Mouse (Mus musculus) monocyte, adult 5-6 weeks (primary cell): ENCODE measurements around the gene Rap1gds1. TPM values are rescaled to one million over a fixed set of nuclear protein-coding genes. Genes with fewer than 3 reads are reported as not detected.

Experiments
- ATAC-seq: fragments of 153-309, 156-312 bp; replicated peaks from 2 replicates; pipeline ENCODE4 v1.8.0; 2017; ENCODE audit warnings: mild to moderate bottlenecking; ENCODE audit not compliant: low TSS enrichment, insufficient number of reproducible peaks, severe bottlenecking, poor library complexity, low FRiP score
- total RNA-seq: library from RNA; stranded (forward); fragments of 200-1000, 200-491, 200-594 nt; gene quantifications from 3 replicates; pipeline ENCODE4 v1.2.3, GENCODE M21; 2017

Rap1gds1 gene
- total RNA-seq, 1 experiment from 2014 or later: 58.3 TPM

DNA sequence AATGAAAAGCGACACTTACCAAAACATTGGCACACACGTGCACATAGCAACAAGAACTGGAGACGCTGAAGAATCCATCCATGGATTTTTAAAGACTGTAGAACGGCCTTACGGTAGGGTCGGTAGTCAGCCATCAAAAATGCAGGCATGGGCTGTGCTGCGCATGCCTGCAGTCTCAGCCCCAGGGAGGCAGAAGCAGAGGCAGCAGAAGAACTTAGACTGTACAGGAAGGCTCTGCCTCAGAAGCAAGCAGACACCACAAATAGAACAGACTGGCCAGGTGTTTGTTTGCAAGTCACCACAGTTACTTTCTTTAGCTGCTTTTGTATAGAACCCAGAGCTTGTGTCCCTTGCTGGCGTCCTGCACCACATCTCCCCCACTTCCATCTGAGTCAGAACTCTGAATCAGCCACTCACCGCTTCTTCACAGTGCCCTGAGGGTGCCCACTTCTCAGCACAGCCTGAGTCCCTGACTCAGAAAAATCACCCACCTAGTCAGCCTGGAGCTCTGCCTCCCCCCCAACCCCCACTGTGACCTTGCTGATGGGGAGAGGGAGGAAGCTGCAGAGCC, 174.3 kb downstream of the Rap1gds1 start:
- no peak for ATAC-seq

DNA sequence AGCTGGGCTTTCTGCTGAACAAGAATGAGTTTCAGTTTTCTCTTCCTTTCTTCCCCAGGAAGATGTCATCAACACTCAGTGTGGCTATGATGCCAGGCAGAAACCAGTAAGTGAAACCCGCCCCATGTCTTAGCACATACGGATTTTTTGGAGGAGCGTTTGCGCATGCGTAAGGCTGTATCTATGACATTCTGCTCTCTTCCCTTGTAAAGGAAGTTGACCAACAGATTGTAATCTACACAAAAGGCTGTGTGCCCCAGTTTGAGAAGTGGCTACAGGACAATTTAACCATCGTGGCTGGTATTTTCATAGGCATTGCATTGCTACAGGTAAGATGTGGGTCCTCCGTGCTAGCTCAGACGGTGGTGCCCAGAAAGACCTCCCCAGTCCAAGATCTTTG, 176.9 kb downstream of the Rap1gds1 start:
- no peak for ATAC-seq

DNA sequence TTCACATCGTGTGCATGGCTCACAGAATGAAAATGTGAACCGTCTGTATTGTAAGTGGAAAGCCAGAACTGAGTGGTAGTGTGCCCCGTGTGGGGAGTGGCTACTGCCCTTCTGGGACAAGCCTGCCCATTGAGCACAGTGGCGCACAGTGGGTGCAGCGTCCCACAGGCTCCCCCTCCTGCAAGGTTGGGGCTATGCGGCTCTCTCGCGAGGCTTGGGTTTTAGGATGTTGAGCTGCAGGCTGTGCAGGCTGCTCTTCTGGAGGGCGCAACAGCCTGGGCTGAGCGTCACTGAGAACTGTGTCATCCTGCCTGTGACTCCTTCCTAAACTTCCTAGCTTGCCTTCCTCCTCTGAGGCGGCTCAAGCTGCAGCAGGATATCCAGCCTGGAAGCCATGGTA, 177.5 kb downstream of the Rap1gds1 start:
- no peak for ATAC-seq

DNA sequence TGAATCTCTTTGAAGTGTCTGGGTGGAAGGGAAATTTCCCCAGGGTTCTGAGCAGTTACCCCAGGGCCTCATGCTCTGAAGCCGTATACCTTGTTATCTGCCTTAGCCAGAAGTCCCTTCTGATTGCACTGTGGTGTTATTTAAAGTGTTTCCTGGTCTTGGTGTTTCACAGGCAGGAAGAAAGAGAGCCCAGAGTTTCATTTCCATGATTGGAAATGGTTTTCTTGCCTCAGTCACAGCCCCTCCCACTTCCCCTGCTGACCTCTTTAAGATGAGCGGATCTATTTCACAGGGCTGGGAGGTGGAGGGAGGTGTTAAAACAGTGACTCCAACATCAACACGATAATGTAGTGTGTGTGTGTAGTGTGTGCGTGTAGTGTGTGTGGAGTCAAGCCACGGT, 181.5 kb downstream of the Rap1gds1 start:
- peak; percentile 38; the same call in 1 of the 2 replicates for ATAC-seq

DNA sequence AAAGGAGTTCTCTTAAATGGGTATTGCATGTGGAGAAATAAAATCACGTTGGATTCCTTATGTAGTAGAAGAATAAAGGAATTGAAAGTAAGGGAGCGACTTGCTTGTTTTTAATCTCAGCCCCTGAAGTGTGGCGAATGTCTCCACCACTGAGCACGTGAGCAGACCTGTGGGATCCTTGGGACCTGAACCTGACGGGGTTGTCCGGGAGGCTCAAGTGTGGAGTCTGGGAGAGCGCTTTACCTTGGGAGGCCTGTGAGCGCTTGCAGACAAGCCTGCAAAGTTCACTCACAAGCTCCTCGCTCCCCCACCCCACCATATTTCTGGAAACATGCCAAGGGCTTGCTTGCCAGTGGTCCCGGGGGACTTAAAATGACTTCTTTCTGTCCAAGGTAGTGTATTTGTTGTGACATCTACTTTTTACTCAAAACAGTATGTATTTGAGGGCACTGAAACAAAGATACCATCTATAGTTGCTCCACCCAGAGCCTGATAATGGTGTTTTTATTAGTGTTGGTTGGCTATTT, 185.2 kb downstream of the Rap1gds1 start:
- no peak for ATAC-seq

DNA sequence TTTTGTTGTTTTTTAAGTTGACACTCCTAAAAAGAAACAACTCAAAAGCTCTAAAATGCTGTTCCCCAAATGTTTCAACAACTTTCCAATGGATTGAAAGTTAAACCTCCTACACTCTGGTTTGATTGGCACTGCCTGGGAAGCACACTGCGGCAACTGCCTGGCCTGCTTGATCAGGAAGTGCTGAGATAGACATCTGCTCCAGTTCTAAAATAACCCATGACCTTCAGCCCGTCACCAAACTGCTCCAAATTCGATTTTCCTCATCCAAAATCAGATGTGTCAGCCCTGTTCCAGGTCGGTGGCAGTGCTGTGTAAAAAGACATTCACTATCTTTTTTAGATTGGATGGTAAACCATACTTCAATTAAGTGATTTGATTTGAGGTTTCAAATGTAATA, 185.8 kb downstream of the Rap1gds1 start:
- no peak for ATAC-seq

DNA sequence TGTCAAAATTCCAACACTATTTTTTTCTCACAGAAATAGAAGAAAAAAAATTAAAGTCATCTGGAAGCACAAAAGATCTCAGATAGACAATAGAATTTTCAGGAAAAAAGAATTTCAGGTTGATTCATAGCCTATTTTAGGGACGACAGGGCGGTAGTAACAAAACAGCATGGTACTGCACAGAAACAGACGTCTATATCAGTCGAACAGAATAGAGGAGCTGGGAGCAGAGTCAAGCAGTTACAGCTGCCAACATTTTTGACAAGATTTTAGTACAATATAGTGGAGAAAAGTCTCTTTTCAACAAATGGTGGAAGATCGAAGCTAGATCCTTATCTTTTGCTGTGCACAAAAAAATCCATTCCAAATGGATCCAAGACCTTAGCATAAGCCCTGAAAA, 188.9 kb downstream of the Rap1gds1 start:
- ATAC-seq: no peak

DNA sequence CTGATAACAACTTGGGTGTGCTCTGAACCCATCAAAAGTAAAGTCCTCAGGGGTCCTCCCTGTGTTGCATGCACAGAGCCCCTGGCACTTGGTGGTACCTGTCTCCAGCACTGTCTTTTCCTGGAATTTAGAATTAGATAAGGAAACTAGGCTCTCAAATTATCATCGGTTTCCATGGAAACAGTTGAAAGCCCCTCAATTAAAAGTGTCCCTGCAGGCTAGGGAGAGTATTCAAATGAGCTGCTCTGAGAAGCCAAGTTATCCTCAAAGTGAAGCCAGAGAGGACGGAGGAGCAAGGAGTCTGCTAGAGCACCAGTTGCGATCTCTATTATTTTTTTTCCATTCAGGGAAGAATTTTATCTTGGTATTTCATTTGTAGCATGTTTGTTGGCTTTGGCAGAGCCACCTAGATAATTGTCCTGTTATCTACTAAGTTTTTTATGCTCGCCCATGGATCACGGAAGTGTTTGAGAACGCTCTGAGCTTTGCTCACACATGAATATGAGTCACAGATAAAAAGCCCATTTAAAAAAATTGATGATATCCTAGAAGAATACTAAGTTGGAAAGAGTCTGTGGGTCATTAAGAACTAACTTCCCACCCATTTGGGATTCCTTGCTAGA, 193.2 kb downstream of the Rap1gds1 start:
- no peak for ATAC-seq

DNA sequence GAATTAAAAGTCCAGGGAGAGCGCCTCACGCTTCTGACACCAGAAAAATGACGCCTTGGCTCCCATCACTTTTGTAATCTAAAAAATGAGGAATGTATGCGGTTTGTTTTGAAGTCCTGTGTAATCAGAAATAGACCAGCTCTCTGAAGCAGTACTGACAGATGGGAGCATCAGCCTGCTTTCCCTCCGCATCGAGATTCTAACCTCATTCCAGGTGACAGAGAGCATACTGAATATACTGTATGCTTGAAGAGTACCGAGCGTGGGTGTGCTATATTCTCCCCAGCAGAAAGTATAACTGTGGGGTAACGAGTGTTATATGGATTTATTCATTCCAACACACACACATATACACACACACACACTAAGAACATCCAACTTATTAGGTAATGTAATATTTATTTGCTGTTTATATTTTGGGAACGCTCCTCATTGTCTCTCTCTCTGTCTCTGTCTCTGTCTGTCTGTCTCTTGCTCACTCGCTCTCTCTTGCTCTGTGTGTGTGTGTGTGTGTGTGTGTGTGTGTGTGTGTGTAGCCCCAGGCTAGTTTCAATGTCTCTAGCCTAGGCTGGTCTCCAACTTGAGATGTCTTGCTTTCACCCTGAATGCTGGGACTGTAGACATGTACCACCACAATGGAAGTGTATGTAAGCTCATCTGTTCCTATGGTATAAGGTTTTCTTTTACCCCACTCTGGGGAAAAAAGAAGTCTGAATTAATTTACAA, 193.8 kb downstream of the Rap1gds1 start:
- ATAC-seq: no peak

DNA sequence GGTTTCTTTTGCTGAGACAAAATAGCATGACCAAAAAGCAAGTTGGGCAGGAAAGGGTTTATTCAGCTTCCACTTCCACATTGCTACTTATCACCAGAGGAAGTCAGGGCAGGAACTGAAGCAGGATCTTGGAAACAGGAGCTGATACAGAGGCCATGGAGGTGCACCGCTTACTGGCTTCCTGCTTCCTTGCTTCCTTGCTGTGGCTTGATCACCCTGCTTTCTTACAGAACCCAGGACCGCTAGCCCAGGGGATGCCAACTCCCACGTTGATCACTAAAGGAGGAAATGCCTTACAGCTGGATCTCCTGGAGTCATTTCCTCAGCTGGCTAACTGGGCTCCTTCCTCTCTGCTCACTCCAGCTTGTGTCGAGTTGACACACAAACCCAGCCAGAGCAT, 197.3 kb downstream of the Rap1gds1 start:
- no peak for ATAC-seq

DNA sequence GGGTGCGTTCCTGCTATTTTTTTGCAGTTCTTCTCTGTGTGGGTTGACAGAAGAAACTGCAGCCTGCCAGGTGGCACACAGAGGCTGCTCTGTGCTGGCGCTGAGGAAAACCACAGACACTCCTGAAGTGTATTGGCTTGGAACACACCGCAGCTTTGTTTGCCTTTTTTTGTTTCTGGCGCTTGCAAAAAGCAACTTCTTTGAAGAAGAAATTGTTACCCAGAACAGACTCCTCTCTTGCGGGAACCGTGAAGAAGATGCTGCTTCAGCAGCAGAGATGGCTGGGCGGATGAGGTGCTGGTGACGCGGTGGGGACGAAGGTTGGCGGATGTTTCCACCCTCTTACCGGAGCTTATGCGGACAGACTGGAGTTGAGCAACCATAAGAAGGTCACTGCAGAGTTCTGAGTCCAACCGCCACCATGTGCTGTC, 198.1 kb downstream of the Rap1gds1 start:
- ATAC-seq: no peak

DNA sequence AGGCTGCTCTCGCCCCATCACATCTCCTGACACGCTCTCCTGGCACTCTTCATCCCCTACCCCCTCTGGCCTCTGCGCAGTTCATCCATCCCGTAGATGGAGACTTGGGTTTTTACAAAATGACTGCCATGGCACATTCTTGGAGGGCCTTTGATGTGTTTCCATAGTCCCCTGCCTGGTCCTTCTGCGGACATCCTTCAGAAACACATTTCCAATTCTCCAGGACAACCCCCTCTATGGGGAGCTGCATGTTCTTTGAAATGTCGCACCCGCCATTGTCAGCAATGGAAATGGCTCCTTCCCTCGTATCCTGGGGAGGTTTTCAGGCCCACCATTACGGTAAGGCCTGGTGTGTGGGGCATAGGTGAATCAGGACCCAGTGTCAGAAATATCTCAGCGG, 198.6 kb downstream of the Rap1gds1 start:
- no peak for ATAC-seq

DNA sequence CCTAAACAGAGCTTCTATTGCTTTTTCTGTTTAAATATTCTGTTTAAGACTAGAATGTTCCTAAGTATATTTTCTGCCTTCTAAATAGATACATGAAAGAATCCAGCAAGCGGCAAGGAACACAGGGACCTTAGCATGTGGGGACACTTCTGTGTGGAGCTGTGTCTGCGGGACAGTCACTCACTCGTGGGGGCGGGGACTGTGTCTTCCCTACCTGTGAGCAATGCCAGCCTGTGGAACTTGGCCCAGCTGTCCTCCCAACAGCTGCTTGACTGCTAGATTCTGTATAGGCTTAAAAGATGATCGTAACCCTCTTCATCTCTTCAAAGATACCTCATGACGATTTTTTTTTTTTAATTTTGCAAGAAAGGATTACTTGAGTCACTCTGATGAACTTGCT, 199.1 kb downstream of the Rap1gds1 start:
- ATAC-seq: no peak

Other genes with a start within 250 kb of the Rap1gds1 start
- gene Stpg2, start 130.5 kb upstream of the Rap1gds1 start, total RNA-seq: not detected in 3 replicates